Mouse (Mus musculus) cerebellum, adult 2 months (tissue): ENCODE results near the gene 4930562C15Rik.

Source experiments
- CTCF ChIP-seq: fragments of 200-500 bp; IDR thresholded peaks from 2 replicates; pipeline ENCODE4 v1.5.1; 2011; ENCODE audit warnings: low read depth, mild to moderate bottlenecking, control low read depth, low read length, moderate library complexity, borderline replicate concordance; ENCODE audit not compliant: insufficient read depth
- POLR2A ChIP-seq: fragments of 200-500 bp; IDR thresholded peaks from 2 replicates; pipeline ENCODE4 v1.6.1; 2011; ENCODE audit warnings: low read length, control low read depth, borderline replicate concordance; ENCODE audit not compliant: insufficient read depth

DNA sequence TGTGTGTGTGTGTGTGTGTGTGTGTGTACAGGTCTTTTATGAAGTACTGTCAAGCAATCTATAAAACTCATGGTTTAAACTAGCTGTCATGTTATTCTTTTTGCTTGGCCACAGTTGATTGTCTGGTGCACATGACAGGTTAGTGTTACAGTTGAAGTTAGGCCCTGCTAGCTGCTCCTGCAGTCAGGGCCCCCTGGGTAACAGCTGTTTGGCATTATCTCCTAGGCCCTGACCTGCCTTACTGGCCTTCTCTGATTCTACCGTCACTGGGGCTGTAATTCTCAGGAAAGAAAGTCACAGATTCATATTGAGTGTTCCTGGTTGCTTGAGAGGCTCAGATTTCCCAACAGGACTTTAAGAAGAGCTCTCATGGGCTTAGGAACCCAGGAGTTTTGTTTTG is 70.4 kb downstream of the 4930562C15Rik start:
- TF ChIP-seq CTCF (no peak), POLR2A (no peak)
